Mouse (Mus musculus) testis, adult 2 months (tissue): ENCODE data around the gene Zkscan4. TPM values are rescaled to one million over a fixed set of nuclear protein-coding genes. Genes with fewer than 3 reads are reported as not detected.

Experiments
- H3K27ac ChIP-seq: fragments of 200-500 bp; 2 replicates; pipeline ENCODE4 v1.5.1; 2012; ENCODE audit warnings: low read depth, low read length; ENCODE audit not compliant: control insufficient read depth, insufficient read depth
- H3K27me3 ChIP-seq: fragments of 200-500 bp; 2 replicates; pipeline ENCODE4 v1.6.1; 2012; ENCODE audit warnings: mild to moderate bottlenecking, low read length, moderate library complexity; ENCODE audit not compliant: control insufficient read depth, insufficient read depth
- H3K36me3 ChIP-seq: fragments of 200-500 bp; 2 replicates; pipeline ENCODE4 v1.6.1; 2012; ENCODE audit warnings: mild to moderate bottlenecking, low read length; ENCODE audit not compliant: control insufficient read depth, insufficient read depth
- H3K4me1 ChIP-seq: fragments of 200-500 bp; 2 replicates; pipeline ENCODE4 v1.6.1; 2012; ENCODE audit warnings: low read length; ENCODE audit not compliant: control insufficient read depth, insufficient read depth
- H3K4me3 ChIP-seq: fragments of 200-500 bp; 2 replicates; pipeline ENCODE4 v1.5.1; 2012; ENCODE audit warnings: low read depth, mild to moderate bottlenecking, low read length, moderate library complexity, mixed read lengths; ENCODE audit not compliant: control insufficient read depth
- CTCF ChIP-seq: fragments of 200-500 bp; IDR thresholded peaks from 2 replicates; pipeline ENCODE4 v1.5.1; 2012; ENCODE audit warnings: low read depth, mild to moderate bottlenecking, inconsistent platforms, low read length, moderate library complexity; ENCODE audit not compliant: control insufficient read depth, insufficient read depth, insufficient replicate concordance
- POLR2A ChIP-seq: fragments of 200-500 bp; IDR thresholded peaks from 2 replicates; pipeline ENCODE4 v1.6.1; 2012; ENCODE audit warnings: low read depth, mild to moderate bottlenecking, inconsistent platforms, low read length, moderate library complexity; ENCODE audit not compliant: control insufficient read depth
- polyA plus RNA-seq: library from polyadenylated mRNA; depleted of rRNA; stranded (reverse); fragments of >200 nt; gene quantifications from 2 replicates; pipeline ENCODE4 v1.2.3, GENCODE M21; 2012; rRNA removed

The Zkscan4 gene
- polyA plus RNA-seq, 1 experiment = 0.23 TPM

- TF ChIP-seq CTCF (no peak), POLR2A (peak; percentile 76)
- H3K4me1 ChIP-seq = peaks cover 4% of the 10 kb centered on the region; the same call in 1 of the 2 replicates
Measured at GRCm38 (mm10) chr13:21530781-21531201, 52.1 kb downstream of the Zkscan4 start, which contains the start of gene Zkscan8. Zkscan8 (minus strand) TSS chr13:21531120.

More at GRCm38 (mm10) chr13:21530781-21531201, 52.1 kb downstream of the Zkscan4 start, which contains the start of gene Zkscan8:
- Histone ChIP-seq H3K36me3 (no peaks in the 10 kb centered on the region), H3K27me3 (no peaks in the 10 kb centered on the region), H3K27ac (peak within 1 kb of the TSS; percentile 94), H3K4me3 (peak within 1 kb of the TSS; percentile 99)

Other genes starting within 250 kb of the Zkscan4 start
- 0.63 TPM in 1 of 2 replicates, not detected in the other for gene Gpx5, start 186.2 kb upstream of the Zkscan4 start, polyA plus RNA-seq
- 73.9 and 120 TPM in 2 replicates for gene Gpx6, start 166.8 kb upstream of the Zkscan4 start, polyA plus RNA-seq
- not detected in 2 replicates for gene Olfr1367, start 132.0 kb upstream of the Zkscan4 start, polyA plus RNA-seq
- gene Zscan12, start 116.1 kb upstream of the Zkscan4 start, polyA plus RNA-seq = 14.6 and 15.3 TPM in 2 replicates
- 9.3 and 10.2 TPM in 2 replicates for gene Zkscan3, start 76.2 kb upstream of the Zkscan4 start, polyA plus RNA-seq
- gene Pgbd1, start 37.8 kb upstream of the Zkscan4 start, polyA plus RNA-seq = 5.2 and 5.5 TPM in 2 replicates
- gene Zscan26, start 25.2 kb upstream of the Zkscan4 start, polyA plus RNA-seq = 4.9 and 5.2 TPM in 2 replicates
- 32.4 and 38.1 TPM in 2 replicates for gene Nkapl, start 10.4 kb upstream of the Zkscan4 start, polyA plus RNA-seq
- not detected in 2 replicates for gene Gm10065, start 534 bp downstream of the Zkscan4 start, polyA plus RNA-seq
- 2.8 and 3.2 TPM in 2 replicates for gene AK157302, start 16.3 kb downstream of the Zkscan4 start, polyA plus RNA-seq
- 6.4 and 6.6 TPM in 2 replicates for gene Gm11273, start 22.5 kb downstream of the Zkscan4 start, polyA plus RNA-seq
- 1.3 and 1.7 TPM in 2 replicates for gene Zkscan8, start 52.2 kb downstream of the Zkscan4 start, polyA plus RNA-seq
- gene Olfr1366, start 63.9 kb downstream of the Zkscan4 start, polyA plus RNA-seq = not detected in 2 replicates
- not detected in 2 replicates for gene Olfr1535, start 81.0 kb downstream of the Zkscan4 start, polyA plus RNA-seq
- gene Olfr1364, start 102.9 kb downstream of the Zkscan4 start, polyA plus RNA-seq = not detected in 2 replicates
- not detected in 2 replicates for gene Olfr1362, start 135.1 kb downstream of the Zkscan4 start, polyA plus RNA-seq
- 0.04 TPM in 1 of 2 replicates, not detected in the other for gene Olfr11, start 163.6 kb downstream of the Zkscan4 start, polyA plus RNA-seq
- gene Olfr1361, start 184.5 kb downstream of the Zkscan4 start, polyA plus RNA-seq = 0.19 TPM in 1 of 2 replicates, not detected in the other
- gene Olfr1360, start 198.5 kb downstream of the Zkscan4 start, polyA plus RNA-seq = 0.07 TPM in 1 of 2 replicates, not detected in the other
- 0.35 and 0.38 TPM in 2 replicates for gene Olfr1359, start 219.2 kb downstream of the Zkscan4 start, polyA plus RNA-seq
- gene Hist1h2bl, start 237.2 kb downstream of the Zkscan4 start, polyA plus RNA-seq = 3.2 and 3.6 TPM in 2 replicates
- gene Hist1h2ai, start 237.5 kb downstream of the Zkscan4 start, polyA plus RNA-seq = 2.0 and 6.1 TPM in 2 replicates
- 14.7 and 20.5 TPM in 2 replicates for gene Hist1h3h, start 238.8 kb downstream of the Zkscan4 start, polyA plus RNA-seq
- 6.1 and 6.2 TPM in 2 replicates for gene Hist1h2bm, start 243.1 kb downstream of the Zkscan4 start, polyA plus RNA-seq